Mouse (Mus musculus) forebrain, embryonic 14.5 days (tissue): ENCODE results near the gene Trp53inp2. TPM values are rescaled to one million over a fixed set of nuclear protein-coding genes. Genes with fewer than 3 reads are reported as not detected.

Experiments used
- ATAC-seq: fragments of 200-750 bp; cut with Nextera tagmentation; 2 replicates; pipeline ENCODE4 v1.8.0; 2017; ENCODE audit warnings: mild to moderate bottlenecking, moderate library complexity
- DNase-seq: peaks from one replicate; pipeline ENCODE4 v3.0.0-alpha.2; 2015; ENCODE audit warnings: low spot score
- H3K27ac ChIP-seq: fragments of 300-500 bp; sonication (generic); 2 replicates; pipeline ENCODE4 v1.5.1; 2014; ENCODE audit warnings: low read depth, mild to moderate bottlenecking, control low read depth, low read length, moderate library complexity
- H3K27me3 ChIP-seq: fragments of 300-500 bp; sonication (generic); replicated peaks from 2 replicates; pipeline ENCODE4 v1.6.1; 2014; ENCODE audit warnings: low read length, control low read depth, mixed read lengths; ENCODE audit not compliant: control insufficient read depth, insufficient read depth
- H3K36me3 ChIP-seq: fragments of 300-500 bp; sonication (generic); 2 replicates; pipeline ENCODE4 v1.6.1; 2014; ENCODE audit warnings: low read length, control low read depth; ENCODE audit not compliant: control insufficient read depth, insufficient read depth
- H3K4me1 ChIP-seq: fragments of 300-500 bp; sonication (generic); 2 replicates; pipeline ENCODE4 v1.6.1; 2014; ENCODE audit warnings: antibody characterized with exemption, low read length, control low read depth; ENCODE audit not compliant: control insufficient read depth, insufficient read depth
- H3K4me2 ChIP-seq: fragments of 300-500 bp; sonication (generic); 2 replicates; pipeline ENCODE4 v1.6.1; 2014; ENCODE audit warnings: mild to moderate bottlenecking, control low read depth, low read length
- H3K4me3 ChIP-seq: fragments of 300-500 bp; sonication (generic); 2 replicates; pipeline ENCODE4 v1.5.1; 2014; ENCODE audit warnings: low read depth, low read length, control low read depth
- H3K9ac ChIP-seq: fragments of 300-500 bp; sonication (generic); 2 replicates; pipeline ENCODE4 v1.6.1; 2014; ENCODE audit warnings: mild to moderate bottlenecking, low read length, control low read depth, moderate library complexity
- H3K9me3 ChIP-seq: fragments of 300-500 bp; sonication (generic); replicated peaks from 2 replicates; pipeline ENCODE4 v1.6.1; 2016; ENCODE audit warnings: low read length, control low read depth, mixed read lengths; ENCODE audit not compliant: control insufficient read depth
- WGBS: fragments of 180-500 bp; shearing (Covaris S2); extraction: QIAGEN DNeasy Blood & Tissue Kit; methylation state at CpG from one replicate; pipeline ENCODE4 v1.1.7; 2014; 5-methylcytosine and 5-hydroxymethylcytosine counted together
- polyA plus RNA-seq: library from polyadenylated mRNA; unstranded; fragments of >200 nt; fragmentation: Nextera tagmentation; extraction: Ambion mirVana; gene quantifications from 2 replicates; pipeline ENCODE4 v1.2.1, GENCODE M21; 2014

Gene Trp53inp2
- polyA plus RNA-seq, 1 experiment from 2014 or later, result 57.7 TPM

DNA sequence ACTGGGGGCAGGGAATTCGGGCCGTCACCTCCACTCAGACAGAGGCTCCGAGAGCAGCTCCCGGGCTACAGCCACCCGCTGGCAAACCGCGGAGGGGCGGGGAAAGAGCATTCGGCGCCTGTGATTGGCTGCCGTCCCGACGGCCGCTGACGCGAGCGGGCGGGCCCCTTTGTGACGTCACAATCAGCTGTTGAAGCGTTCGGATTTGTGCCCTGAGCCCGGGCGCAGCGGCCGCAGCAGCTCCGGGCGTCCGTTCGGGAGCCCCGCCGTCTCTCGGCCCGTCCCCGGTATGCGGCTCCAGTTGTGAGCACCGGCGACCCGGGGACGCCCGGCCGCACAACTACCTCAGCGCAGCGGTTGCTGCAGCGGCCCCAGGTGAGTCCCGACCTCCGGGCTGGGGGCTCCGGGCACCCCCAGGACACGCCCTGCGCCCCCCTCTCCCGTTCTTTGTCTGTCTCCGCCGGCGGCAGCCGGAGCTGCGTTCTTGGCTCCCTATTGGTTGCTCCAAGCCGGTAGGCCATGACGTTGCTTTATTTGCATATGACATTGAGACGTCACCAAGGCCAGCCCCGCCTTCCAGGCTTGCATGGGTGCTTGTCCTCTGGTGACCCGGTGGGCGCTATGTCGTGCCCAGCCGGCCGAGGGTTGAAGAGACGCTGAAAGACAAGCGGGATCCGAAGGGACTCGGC lies 928 bp downstream of the Trp53inp2 start:
- Histone ChIP-seq H3K4me3 (peak overlapping the region; percentile 73), H3K36me3 (peaks cover 15% of the 10 kb centered on the region), H3K27me3 (no peaks in the 10 kb centered on the region), H3K27ac (peak overlapping the region; percentile 99), H3K9ac (peak overlapping the region; percentile 98), H3K4me1 (peaks cover 24% of the 10 kb centered on the region), H3K9me3 (no peaks in the 10 kb centered on the region), H3K4me2 (peak overlapping the region; percentile 84)
- DNase-seq, result peak; percentile 98
- ATAC-seq, result peak; percentile 93
- WGBS, result 0% methylated on average over 68 of the region's 68 CpGs

DNA sequence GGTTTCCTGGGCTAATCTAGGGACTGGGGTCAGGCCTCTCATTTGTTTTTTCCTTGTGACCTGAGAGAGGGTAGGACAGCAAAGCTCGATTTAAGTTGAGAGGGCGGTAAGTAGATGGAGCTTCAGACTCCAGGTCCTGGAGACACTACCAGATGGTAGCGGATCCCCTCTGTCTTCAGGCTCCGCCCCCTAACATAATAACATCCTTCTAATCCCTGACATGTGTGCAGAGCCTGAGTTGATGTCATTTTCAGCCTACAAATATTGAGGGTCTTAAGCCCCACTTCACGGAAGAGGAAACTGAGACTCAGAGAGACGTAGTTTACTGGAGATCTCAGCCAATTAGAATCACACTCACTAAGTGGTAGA lies 1.5 kb downstream of the Trp53inp2 start:
- ATAC-seq (peak; percentile 25), DNase-seq (peak; percentile 50)
- Histone ChIP-seq H3K9me3 (no peaks in the 10 kb centered on the region), H3K4me1 (peaks cover 24% of the 10 kb centered on the region), H3K4me2 (peak overlapping the region; percentile 84), H3K27ac (peak overlapping the region; percentile 99), H3K36me3 (peaks cover 21% of the 10 kb centered on the region), H3K9ac (peak overlapping the region; percentile 98), H3K4me3 (peak overlapping the region; percentile 73), H3K27me3 (no peaks in the 10 kb centered on the region)
- WGBS, result 28% methylated on average over 6 of the region's 6 CpGs

DNA sequence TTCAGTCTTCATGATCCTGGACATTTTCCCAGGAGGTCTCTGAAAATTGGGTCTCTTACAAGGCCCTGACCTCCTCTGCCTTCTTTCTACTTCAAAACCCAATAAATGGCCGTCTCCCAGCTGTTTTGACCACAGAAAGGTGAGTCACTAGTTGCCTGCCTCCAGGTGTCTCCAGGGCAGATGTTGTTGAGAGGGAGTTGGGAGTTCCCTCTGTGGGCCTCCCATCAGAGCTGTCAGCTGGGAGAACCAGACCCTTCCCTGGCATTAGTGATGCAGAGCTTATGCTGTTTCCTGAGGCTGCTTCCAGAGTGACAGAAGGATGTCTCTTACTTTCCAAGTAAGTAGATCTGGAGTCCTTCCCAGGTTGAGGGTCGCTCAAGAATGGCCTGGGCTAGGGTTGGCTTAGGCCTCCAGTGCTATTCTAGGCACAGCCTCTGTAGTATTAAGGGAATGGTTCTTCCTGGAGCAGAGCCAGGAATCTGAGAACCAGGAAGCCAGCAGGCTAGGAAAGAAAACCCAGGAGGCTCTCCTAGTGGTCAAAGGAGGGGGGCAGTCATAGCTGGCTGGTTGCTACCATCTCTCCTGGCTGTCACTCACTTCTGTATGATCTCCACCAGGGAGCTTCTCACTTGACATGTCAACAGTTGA lies 2.1 kb downstream of the Trp53inp2 start:
- DNase-seq (no peak), ATAC-seq (no peak)
- Histone ChIP-seq H3K9ac (peak overlapping the region; percentile 33), H3K27ac (0 out of 2 replicates have a peak overlapping the region, but pooled peaks have one; percentile 35), H3K27me3 (no peaks in the 10 kb centered on the region), H3K4me2 (peak overlapping the region; percentile 84), H3K36me3 (peaks cover 27% of the 10 kb centered on the region), H3K4me3 (peak overlapping the region; percentile 73), H3K9me3 (no peaks in the 10 kb centered on the region), H3K4me1 (peaks cover 24% of the 10 kb centered on the region)
- 78% methylated on average over 2 of the region's 2 CpGs for WGBS

DNA sequence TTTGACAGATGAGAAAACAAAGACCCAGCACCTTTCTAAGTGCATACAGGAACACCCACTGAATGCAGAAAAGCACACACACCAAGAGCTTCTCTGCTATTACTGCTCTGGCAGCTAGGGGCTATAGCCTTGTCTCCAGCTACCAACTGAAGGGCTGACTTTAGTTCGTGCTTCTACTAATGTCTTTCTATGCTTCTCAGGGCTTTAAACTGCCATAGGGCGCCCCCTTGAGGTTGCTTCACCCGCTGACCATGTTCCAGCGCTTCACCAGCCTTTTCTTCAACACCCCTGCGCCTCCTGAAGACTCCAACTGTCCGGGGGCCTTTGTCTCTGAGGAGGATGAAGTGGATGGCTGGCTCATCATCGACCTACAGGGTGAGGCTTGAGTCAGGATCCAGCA lies 4.2 kb downstream of the Trp53inp2 start:
- WGBS, result 22% methylated on average over 7 of the region's 7 CpGs
- peaks cover 24% of the 10 kb centered on the region for H3K4me1 ChIP-seq
- no peaks in the 10 kb centered on the region for H3K9me3 ChIP-seq
- 0 out of 2 replicates have a peak overlapping the region, but pooled peaks have one; percentile 18 for H3K4me2 ChIP-seq
- H3K9ac ChIP-seq, result no peak overlapping the region
- H3K27ac ChIP-seq, result no peak overlapping the region
- no peaks in the 10 kb centered on the region for H3K27me3 ChIP-seq
- peaks cover 47% of the 10 kb centered on the region for H3K36me3 ChIP-seq
- ATAC-seq, result no peak
- H3K4me3 ChIP-seq, result no peak overlapping the region
- peak; percentile 80 for DNase-seq

DNA sequence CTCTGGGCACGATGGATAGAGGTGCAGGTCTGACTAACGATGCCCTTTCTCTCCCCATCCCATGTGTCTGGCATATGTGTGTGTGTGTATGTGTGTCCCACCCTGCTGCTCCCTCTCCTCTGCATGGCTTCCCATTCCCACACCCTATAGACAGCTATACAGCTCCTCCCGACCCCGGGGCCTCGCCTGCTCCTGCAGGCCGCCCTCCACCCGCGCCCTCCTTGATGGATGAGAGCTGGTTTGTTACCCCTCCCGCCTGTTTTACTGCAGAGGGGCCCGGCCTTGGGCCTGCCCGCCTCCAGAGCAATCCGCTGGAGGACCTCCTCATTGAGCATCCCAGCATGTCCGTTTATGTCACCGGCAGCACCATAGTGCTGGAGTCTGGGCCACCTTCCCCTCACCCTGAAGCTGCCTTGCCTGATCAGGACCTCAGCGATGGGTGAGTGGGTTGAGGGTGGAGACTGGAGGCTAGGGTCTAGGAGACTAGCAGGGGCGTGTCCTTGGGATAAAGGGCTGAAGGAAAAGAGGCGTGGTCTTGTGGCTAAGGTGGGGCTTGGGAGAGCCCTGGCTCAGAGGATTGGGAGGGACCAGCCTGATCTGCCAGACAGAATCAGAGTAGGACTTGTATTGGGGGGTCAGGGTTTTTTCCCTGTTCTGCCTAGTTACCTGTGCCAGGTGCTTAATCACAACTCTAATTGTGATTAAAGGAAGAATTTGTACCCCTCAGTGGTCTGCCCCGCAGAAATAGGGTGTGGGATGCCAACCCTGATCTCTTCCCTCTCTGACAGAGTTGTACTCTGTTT lies 5.1 kb downstream of the Trp53inp2 start:
- Histone ChIP-seq H3K4me3 (no peak overlapping the region), H3K27me3 (no peaks in the 10 kb centered on the region), H3K4me2 (peak overlapping the region; percentile 18), H3K36me3 (peaks cover 51% of the 10 kb centered on the region), H3K4me1 (peaks cover 24% of the 10 kb centered on the region), H3K27ac (no peak overlapping the region), H3K9ac (peak overlapping the region; percentile 43; the same call in 1 of the 2 replicates), H3K9me3 (no peaks in the 10 kb centered on the region)
- DNase-seq (peak; percentile 45), ATAC-seq (no peak)
- WGBS, result 43% methylated on average over 18 of the region's 18 CpGs

DNA sequence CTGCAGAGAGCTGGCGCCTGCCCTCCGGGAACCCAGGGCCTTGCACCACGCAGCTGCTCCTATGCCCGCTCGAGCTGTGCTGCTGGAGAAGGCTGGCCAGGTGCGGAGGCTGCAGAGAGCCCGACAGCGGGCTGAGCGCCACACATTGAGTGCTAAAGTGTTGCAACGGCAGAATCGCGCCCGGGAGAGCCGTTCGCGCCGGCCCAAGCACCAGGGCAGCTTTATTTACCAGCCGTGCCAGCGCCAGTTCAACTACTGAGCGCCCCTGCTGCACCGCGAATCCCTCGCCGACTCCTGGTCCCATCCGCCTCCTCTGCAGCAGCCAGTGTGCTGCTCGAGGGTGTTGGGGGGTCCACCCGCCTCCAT lies 5.7 kb downstream of the Trp53inp2 start:
- Histone ChIP-seq H3K27ac (no peak overlapping the region), H3K9ac (peak overlapping the region; percentile 43; the same call in 1 of the 2 replicates), H3K9me3 (no peaks in the 10 kb centered on the region), H3K4me1 (peaks cover 24% of the 10 kb centered on the region), H3K36me3 (peaks cover 56% of the 10 kb centered on the region), H3K27me3 (no peaks in the 10 kb centered on the region), H3K4me2 (peak overlapping the region; percentile 18; the same call in 1 of the 2 replicates), H3K4me3 (no peak overlapping the region)
- DNase-seq, result peak; percentile 18
- 14% methylated on average over 27 of the region's 27 CpGs for WGBS
- no peak for ATAC-seq

DNA sequence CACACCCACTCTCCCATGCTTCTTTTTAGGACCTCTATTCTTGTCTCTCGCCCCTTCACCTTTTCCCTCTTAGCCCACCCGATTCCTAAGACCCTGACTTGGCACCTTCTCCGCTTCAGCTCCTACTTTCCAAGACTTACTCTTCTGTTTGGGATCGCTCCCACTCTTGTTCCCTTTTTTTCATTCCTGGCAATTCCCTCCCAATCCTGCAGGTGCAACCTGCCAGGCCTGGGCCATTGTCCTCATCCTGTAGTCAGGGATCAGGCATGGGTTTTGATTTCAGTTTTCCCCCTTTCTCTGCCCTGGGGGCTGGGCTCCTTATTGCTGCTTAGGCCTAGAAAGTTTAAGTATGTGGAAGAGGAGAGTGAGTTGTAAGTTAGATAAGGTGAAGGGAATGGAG lies 6.2 kb downstream of the Trp53inp2 start:
- no peak overlapping the region for H3K4me2 ChIP-seq
- 51% methylated on average over 4 of the region's 4 CpGs for WGBS

DNA sequence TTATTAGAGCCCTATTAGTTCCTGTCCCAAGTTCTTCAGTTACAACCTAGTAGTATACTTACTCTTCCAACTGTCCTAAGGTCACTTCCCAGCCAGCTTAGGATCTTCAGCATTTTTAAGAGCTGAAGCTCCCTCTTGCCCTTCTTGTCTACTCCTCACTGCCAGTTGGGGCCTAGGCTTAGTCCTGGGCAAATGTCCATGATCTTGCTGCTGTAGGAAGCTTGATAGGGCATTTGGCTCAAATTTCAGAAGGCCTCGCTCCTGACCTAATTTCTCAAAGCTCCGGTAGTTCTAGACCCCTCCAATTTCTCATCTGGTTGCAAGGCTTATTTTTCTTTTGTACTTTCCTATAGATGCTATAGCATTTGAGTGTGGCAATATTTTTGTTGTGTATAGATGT lies 7.7 kb downstream of the Trp53inp2 start:
- DNase-seq (no peak), ATAC-seq (no peak)
- H3K4me1 ChIP-seq, result peaks cover 14% of the 10 kb centered on the region
- no peak overlapping the region for H3K9ac ChIP-seq
- H3K36me3 ChIP-seq, result peaks cover 58% of the 10 kb centered on the region
- 94% methylated on average over 2 of the region's 2 CpGs for WGBS
- no peak overlapping the region for H3K4me3 ChIP-seq
- no peaks in the 10 kb centered on the region for H3K27me3 ChIP-seq
- no peaks in the 10 kb centered on the region for H3K9me3 ChIP-seq
- no peak overlapping the region for H3K27ac ChIP-seq
- H3K4me2 ChIP-seq, result no peak overlapping the region

More for the DNA sequence above, 6.2 kb downstream of the Trp53inp2 start:
- ATAC-seq (no peak), DNase-seq (no peak)
- no peaks in the 10 kb centered on the region for H3K9me3 ChIP-seq
- H3K4me3 ChIP-seq, result no peak overlapping the region
- no peak overlapping the region for H3K27ac ChIP-seq
- 0 out of 2 replicates have a peak overlapping the region, but pooled peaks have one; percentile 43 for H3K9ac ChIP-seq
- no peaks in the 10 kb centered on the region for H3K27me3 ChIP-seq
- peaks cover 56% of the 10 kb centered on the region for H3K36me3 ChIP-seq
- H3K4me1 ChIP-seq, result peaks cover 24% of the 10 kb centered on the region
